Mouse (Mus musculus) cortical plate, adult 2 months (tissue): ENCODE measurements at regions not wholly inside any gene's neighbourhood (a gene's known extent, or its start where the extent isn't known, plus 50 kb on each side); places are given as distances from the start of the nearest gene placed in this dataset.

Experiments
- CTCF ChIP-seq: fragments of 200-500 bp; IDR thresholded peaks from 2 replicates; pipeline ENCODE4 v1.5.1; 2011; ENCODE audit warnings: mild to moderate bottlenecking, control low read depth, low read length; ENCODE audit not compliant: insufficient read depth; ENCODE audit errors: extremely low read depth
- POLR2A ChIP-seq: fragments of 200-500 bp; IDR thresholded peaks from 2 replicates; pipeline ENCODE4 v1.6.1; 2011; ENCODE audit warnings: mild to moderate bottlenecking, low read length, control low read depth; ENCODE audit not compliant: insufficient read depth; ENCODE audit errors: extremely low read depth

DNA sequence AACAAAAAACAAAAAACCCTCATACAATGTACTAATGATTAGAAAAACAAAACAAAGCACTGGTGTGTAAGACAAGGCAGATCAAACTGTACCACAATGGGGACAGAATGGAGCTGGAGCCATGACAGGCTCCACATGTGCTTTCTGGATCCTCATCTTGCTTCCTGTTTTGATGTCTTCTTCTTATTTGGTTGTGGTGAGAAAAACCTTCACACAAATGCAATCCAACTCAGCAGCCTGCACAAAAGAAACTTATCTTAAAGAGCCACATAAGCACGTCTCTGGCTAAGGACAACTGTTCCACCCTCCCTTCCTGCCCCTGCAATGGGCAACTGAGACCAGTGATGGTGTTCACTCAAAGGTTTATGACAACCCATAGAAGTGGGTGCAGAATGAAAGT lies 271.9 kb upstream of the Fn1 start:
- TF ChIP-seq POLR2A (no peak), CTCF (no peak)
